Mouse (Mus musculus) kidney, adult 2 months (tissue): ENCODE data around the gene Thra.

ENCODE experiments used
- CTCF ChIP-seq: fragments of 200-500 bp; conservative IDR thresholded peaks from 2 replicates; pipeline ENCODE4 v1.5.1; 2011; ENCODE audit warnings: low read depth, mild to moderate bottlenecking, control low read depth, low read length, moderate library complexity, mixed read lengths; ENCODE audit not compliant: insufficient read depth, insufficient read length
- POLR2A ChIP-seq: fragments of 200-500 bp; IDR thresholded peaks from one replicate; pipeline ENCODE4 v1.6.1; 2011; ENCODE audit warnings: low read depth, low read length, control low read depth

GRCm38 (mm10) chr11:98776052-98776764, 35.8 kb downstream of the Thra start:
- TF ChIP-seq CTCF (no peak), POLR2A (no peak)
